Mouse (Mus musculus) limb, embryonic 10.5 days (tissue): Measurements from ENCODE around the gene Syna. TPM values are rescaled to one million over a fixed set of nuclear protein-coding genes. Genes with fewer than 3 reads are reported as not detected.

ENCODE experiments used
- DNase-seq: peaks from one replicate; pipeline ENCODE4 v3.0.0-alpha.2; 2017; ENCODE audit warnings: low spot score
- H3K27ac ChIP-seq: fragments of 300-500 bp; sonication (generic); 2 replicates; pipeline ENCODE4 v1.5.1; 2016; ENCODE audit warnings: mild to moderate bottlenecking
- H3K27me3 ChIP-seq: fragments of 300-500 bp; sonication (generic); 2 replicates; pipeline ENCODE4 v1.6.1; 2016; ENCODE audit warnings: low read depth, mild to moderate bottlenecking; ENCODE audit not compliant: poor library complexity, severe bottlenecking
- H3K36me3 ChIP-seq: fragments of 300-500 bp; sonication (generic); 2 replicates; pipeline ENCODE4 v1.6.1; 2016; ENCODE audit warnings: mild to moderate bottlenecking, moderate library complexity
- H3K4me1 ChIP-seq: fragments of 300-500 bp; sonication (generic); 2 replicates; pipeline ENCODE4 v1.6.1; 2016
- H3K4me3 ChIP-seq: fragments of 300-500 bp; sonication (generic); 2 replicates; pipeline ENCODE4 v1.5.1; 2016; ENCODE audit warnings: mild to moderate bottlenecking, moderate library complexity
- H3K9me3 ChIP-seq: fragments of 300-500 bp; sonication (generic); replicated peaks from 2 replicates; pipeline ENCODE4 v1.6.1; 2016; ENCODE audit warnings: mild to moderate bottlenecking
- WGBS: fragments of 180-500 bp; shearing (Covaris S2); methylation state at CpG from one replicate; pipeline ENCODE4 v1.1.7; 2016; 5-methylcytosine and 5-hydroxymethylcytosine counted together
- polyA plus RNA-seq: library from polyadenylated mRNA; unstranded; fragments of >200 nt; fragmentation: Nextera tagmentation; extraction: Ambion mirVana; gene quantifications from 2 replicates; pipeline ENCODE4 v1.2.1, GENCODE M21; 2016

Syna gene
- polyA plus RNA-seq, 1 experiment from 2014 or later: 0.06 TPM

GRCm38 (mm10) chr5:134540881-134541280 is 19.1 kb downstream of the Syna start:
- Histone ChIP-seq H3K27me3 (no peaks in the 10 kb centered on the region), H3K4me1 (peaks cover 42% of the 10 kb centered on the region), H3K9me3 (no peaks in the 10 kb centered on the region), H3K27ac (peak overlapping the region; percentile 88), H3K36me3 (peaks cover 59% of the 10 kb centered on the region), H3K4me3 (0 out of 2 replicates have a peak overlapping the region, but pooled peaks have one; percentile 1)
- WGBS: 77% methylated on average over 6 of the region's 6 CpGs
- DNase-seq: no peak

DNA sequence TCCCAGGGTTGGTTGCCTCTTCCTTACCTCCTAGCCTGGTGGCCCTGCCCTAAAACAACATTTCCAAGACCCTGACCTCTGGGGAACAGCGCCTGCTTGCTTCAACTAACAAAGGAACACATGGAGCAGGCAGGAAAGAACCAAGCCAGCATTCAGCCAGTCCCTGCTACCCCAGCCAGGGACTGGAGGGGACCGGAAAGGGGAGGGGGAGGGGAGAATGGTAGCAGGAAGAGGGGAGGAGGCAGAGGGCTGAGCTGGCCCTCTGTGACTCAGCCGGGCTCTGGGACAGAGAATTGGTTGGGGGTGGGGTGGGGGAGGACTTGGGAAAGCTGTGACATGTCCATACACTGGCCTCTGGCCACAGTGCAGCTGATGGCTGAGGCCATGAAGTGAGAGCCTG is 20.1 kb downstream of the Syna start:
- peak; percentile 82 for DNase-seq
- Histone ChIP-seq H3K4me1 (peaks cover 41% of the 10 kb centered on the region), H3K27me3 (no peaks in the 10 kb centered on the region), H3K36me3 (peaks cover 66% of the 10 kb centered on the region), H3K27ac (peak overlapping the region; percentile 88), H3K4me3 (peak overlapping the region; percentile 6), H3K9me3 (no peaks in the 10 kb centered on the region)
- WGBS: 16% methylated on average over 3 of the region's 3 CpGs

GRCm38 (mm10) chr5:134536036-134536435 is 23.9 kb downstream of the Syna start:
- H3K27ac ChIP-seq: no peak overlapping the region
- no peak for DNase-seq
- peaks cover 22% of the 10 kb centered on the region for H3K4me1 ChIP-seq
- H3K36me3 ChIP-seq: peaks cover 86% of the 10 kb centered on the region
- H3K27me3 ChIP-seq: no peaks in the 10 kb centered on the region
- H3K9me3 ChIP-seq: no peaks in the 10 kb centered on the region
- H3K4me3 ChIP-seq: no peak overlapping the region
- 94% methylated on average over 6 of the region's 6 CpGs for WGBS

DNA sequence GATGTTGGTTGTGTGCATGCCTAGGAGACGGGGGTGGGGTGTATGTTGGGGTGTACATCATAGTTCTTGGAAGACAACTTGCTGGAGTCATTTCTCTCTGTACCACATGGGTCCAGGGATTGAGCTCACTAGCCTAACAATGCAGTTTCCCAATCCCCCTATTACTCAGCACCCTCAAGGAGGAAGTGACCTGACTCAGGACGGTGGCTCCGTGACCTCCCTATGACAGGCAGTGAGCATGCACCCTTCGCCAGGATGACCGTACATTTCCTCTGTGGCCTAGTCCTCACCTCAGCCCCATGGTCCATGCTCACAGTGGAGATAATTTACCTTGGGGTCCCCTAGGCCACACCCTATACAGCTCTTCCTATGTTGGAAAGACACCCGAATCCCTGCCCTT is 27.6 kb downstream of the Syna start:
- DNase-seq: no peak
- H3K36me3 ChIP-seq: peaks cover 88% of the 10 kb centered on the region
- H3K4me1 ChIP-seq: peaks cover 8% of the 10 kb centered on the region; the same call in 1 of the 2 replicates
- WGBS: 96% methylated on average over 6 of the region's 6 CpGs
- H3K9me3 ChIP-seq: no peaks in the 10 kb centered on the region
- H3K4me3 ChIP-seq: no peak overlapping the region
- no peaks in the 10 kb centered on the region for H3K27me3 ChIP-seq
- no peak overlapping the region for H3K27ac ChIP-seq

DNA sequence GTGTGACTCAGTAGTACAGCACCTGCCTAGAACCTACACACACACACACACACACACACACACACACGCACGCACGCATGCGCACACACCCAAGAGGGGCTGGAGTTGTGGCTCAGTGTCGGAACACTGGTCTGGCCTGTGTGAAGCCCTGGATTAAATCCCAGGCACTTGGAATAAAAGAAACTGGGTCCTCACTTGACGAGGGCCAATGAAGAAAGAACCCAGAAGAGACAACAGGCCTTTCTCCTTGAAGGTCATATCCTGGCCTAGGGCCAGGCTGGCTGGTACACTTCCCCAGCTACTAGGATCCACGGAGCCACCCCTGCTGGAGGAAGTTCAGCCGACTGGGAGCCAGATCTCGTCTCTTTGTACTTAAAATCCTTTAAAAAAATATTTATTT is 28.4 kb downstream of the Syna start:
- H3K27ac ChIP-seq: no peak overlapping the region
- no peaks in the 10 kb centered on the region for H3K27me3 ChIP-seq
- 91% methylated on average over 9 of the region's 9 CpGs for WGBS
- peaks cover 85% of the 10 kb centered on the region for H3K36me3 ChIP-seq
- no peak overlapping the region for H3K4me3 ChIP-seq
- no peak for DNase-seq
- peaks cover 8% of the 10 kb centered on the region; the same call in 1 of the 2 replicates for H3K4me1 ChIP-seq
- no peaks in the 10 kb centered on the region for H3K9me3 ChIP-seq

- no peaks in the 10 kb centered on the region for H3K27me3 ChIP-seq
- H3K9me3 ChIP-seq: no peaks in the 10 kb centered on the region
- H3K4me3 ChIP-seq: no peak overlapping the region
- no peak overlapping the region for H3K27ac ChIP-seq
- H3K36me3 ChIP-seq: peaks cover 85% of the 10 kb centered on the region
- no peak for DNase-seq
- H3K4me1 ChIP-seq: peaks cover 8% of the 10 kb centered on the region; the same call in 1 of the 2 replicates
- 82% methylated on average over 7 of the region's 7 CpGs for WGBS
Measured at GRCm38 (mm10) chr5:134530830-134531229, 29.1 kb downstream of the Syna start.

DNA sequence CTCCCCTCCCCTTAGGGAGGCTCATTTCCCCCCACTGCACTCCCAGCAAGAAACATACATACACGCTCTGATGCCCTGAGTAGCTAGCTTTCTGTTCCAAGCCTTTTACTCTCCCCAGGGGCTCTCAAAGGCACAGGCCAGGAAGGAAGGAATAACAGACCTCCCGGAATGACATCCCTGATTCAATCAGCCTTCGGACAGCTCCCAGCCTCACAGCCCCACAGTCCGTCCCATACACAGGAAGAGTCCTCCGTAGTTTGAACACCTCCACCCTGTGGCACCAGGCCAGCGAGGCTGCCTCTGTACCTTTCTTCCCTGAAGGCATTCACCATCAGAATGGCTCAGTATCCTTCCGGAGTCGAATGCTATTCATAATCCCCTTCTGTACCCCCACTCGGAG is 31.5 kb downstream of the Syna start:
- no peaks in the 10 kb centered on the region for H3K27me3 ChIP-seq
- H3K27ac ChIP-seq: no peak overlapping the region
- no peaks in the 10 kb centered on the region for H3K9me3 ChIP-seq
- peaks cover 8% of the 10 kb centered on the region; the same call in 1 of the 2 replicates for H3K4me1 ChIP-seq
- H3K4me3 ChIP-seq: no peak overlapping the region
- 44% methylated on average over 9 of the region's 9 CpGs for WGBS
- DNase-seq: no peak
- peaks cover 84% of the 10 kb centered on the region for H3K36me3 ChIP-seq

GRCm38 (mm10) chr5:134525971-134526711 is 33.8 kb downstream of the Syna start:
- Histone ChIP-seq H3K27ac (no peak overlapping the region), H3K27me3 (no peaks in the 10 kb centered on the region), H3K9me3 (no peaks in the 10 kb centered on the region), H3K4me1 (peaks cover 8% of the 10 kb centered on the region; the same call in 1 of the 2 replicates), H3K36me3 (peaks cover 84% of the 10 kb centered on the region), H3K4me3 (no peak overlapping the region)
- DNase-seq: no peak
- WGBS: 93% methylated on average over 15 of the region's 15 CpGs

DNA sequence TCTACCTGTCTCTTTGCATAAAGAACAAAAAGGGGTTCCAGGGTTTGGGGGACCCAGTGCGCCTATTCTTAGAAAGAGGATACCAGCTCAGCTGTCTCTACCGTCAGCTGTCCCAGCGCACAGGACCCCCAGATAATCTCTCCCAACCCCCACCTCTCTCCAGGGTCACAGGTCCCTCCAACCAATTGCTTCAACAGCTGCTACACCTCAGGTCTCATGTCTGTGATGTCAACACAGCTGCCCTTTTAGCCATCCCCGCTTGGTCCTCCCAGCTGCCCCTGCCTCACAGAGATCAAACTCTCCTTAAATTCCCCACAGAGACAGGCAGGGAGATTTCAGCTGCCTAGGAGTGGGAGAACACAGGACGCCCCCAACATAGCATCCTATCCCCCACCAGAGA is 36.2 kb downstream of the Syna start:
- peaks cover 4% of the 10 kb centered on the region; the same call in 1 of the 2 replicates for H3K4me1 ChIP-seq
- no peaks in the 10 kb centered on the region for H3K9me3 ChIP-seq
- no peak overlapping the region for H3K4me3 ChIP-seq
- DNase-seq: no peak
- no peak overlapping the region for H3K27ac ChIP-seq
- H3K27me3 ChIP-seq: no peaks in the 10 kb centered on the region
- 85% methylated on average over 5 of the region's 5 CpGs for WGBS
- H3K36me3 ChIP-seq: peaks cover 88% of the 10 kb centered on the region

DNA sequence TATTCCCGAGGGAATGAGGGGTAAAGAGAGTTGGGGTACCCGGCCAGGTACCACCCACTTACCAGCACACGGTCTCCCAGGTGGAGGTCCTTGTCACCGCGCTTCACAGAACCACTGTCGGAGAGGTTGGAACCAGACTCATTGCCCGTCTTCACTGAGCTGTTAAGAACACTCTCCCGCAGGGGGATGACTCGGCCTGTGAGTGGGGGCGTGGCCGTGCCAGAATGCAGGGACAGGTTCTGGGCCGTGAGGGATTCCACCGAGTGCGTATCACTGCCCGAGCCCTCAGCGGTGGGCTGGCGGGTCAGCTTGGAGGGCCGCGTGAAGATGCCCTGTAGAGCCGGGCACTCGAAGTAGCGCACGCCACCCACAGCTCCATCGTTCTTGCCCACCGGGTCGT is 37.4 kb downstream of the Syna start:
- Histone ChIP-seq H3K4me3 (no peak overlapping the region), H3K27ac (no peak overlapping the region), H3K4me1 (no peaks in the 10 kb centered on the region), H3K27me3 (no peaks in the 10 kb centered on the region), H3K36me3 (peaks cover 93% of the 10 kb centered on the region), H3K9me3 (no peaks in the 10 kb centered on the region)
- 92% methylated on average over 26 of the region's 26 CpGs for WGBS
- DNase-seq: no peak

DNA sequence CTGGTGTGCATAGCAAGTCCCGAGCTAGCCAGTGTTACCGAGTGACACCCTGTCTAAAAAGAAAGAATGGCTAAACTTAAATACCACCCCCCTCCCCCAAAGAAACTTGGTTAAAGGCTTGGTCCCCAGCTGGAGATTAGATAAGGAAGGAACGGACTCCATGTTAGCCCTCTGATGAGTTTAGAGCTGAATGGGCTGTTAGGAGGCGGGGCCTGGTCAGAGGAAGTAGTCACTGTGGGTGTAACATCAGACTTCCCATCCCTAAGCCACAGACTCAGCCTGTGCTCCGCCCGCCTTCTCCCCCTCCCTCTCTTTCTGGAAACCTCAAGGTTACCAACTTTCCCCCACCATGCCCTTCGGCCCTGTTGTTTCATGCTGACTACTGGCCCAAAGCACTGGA is 38.2 kb downstream of the Syna start:
- WGBS: 91% methylated on average over 7 of the region's 7 CpGs
- Histone ChIP-seq H3K36me3 (peaks cover 97% of the 10 kb centered on the region), H3K4me1 (no peaks in the 10 kb centered on the region), H3K9me3 (no peaks in the 10 kb centered on the region; the same call in 1 of the 2 replicates), H3K4me3 (no peak overlapping the region), H3K27ac (no peak overlapping the region), H3K27me3 (no peaks in the 10 kb centered on the region)
- DNase-seq: no peak

DNA sequence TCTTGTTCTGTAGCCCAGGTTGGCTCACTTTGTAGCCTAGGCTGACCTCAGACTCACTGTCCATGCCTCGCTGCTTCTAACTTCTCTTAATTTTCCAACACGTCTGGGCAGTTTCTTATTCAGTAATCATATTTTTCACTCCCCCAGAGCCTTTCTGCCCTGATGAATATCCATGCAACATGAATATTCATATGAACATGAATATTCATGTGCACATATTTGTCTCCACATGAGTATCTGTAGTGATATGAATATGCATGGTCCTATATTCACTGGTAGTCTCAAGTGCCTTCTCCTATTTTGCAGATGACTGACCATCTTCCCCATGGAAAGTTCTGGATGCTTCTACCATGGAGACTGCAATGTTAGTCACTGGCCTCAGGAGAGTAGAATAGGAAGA is 38.8 kb downstream of the Syna start:
- Histone ChIP-seq H3K27ac (no peak overlapping the region), H3K4me1 (no peaks in the 10 kb centered on the region), H3K27me3 (no peaks in the 10 kb centered on the region), H3K9me3 (no peaks in the 10 kb centered on the region; the same call in 1 of the 2 replicates), H3K36me3 (peaks cover 97% of the 10 kb centered on the region), H3K4me3 (no peak overlapping the region)
- no peak for DNase-seq
- 93% methylated on average over 2 of the region's 2 CpGs for WGBS

- 99% methylated on average over 4 of the region's 4 CpGs for WGBS
- Histone ChIP-seq H3K27me3 (no peaks in the 10 kb centered on the region), H3K4me1 (no peaks in the 10 kb centered on the region), H3K36me3 (peaks cover 97% of the 10 kb centered on the region), H3K4me3 (no peak overlapping the region), H3K9me3 (no peaks in the 10 kb centered on the region; the same call in 1 of the 2 replicates), H3K27ac (no peak overlapping the region)
- no peak for DNase-seq
Measured at GRCm38 (mm10) chr5:134520120-134520519, 39.9 kb downstream of the Syna start.
